Mouse (Mus musculus) testis, adult 2 months (tissue): ENCODE measurements around the gene Tnfrsf23.
"Not testable (repeated sequence)": the region's sequence is repeated elsewhere in the genome, so short reads cannot be mapped to it uniquely, and the experiment has no call there.

Source experiments
- CTCF ChIP-seq: fragments of 200-500 bp; IDR thresholded peaks from 2 replicates; pipeline ENCODE4 v1.5.1; 2012; ENCODE audit warnings: low read depth, mild to moderate bottlenecking, inconsistent platforms, low read length, moderate library complexity; ENCODE audit not compliant: control insufficient read depth, insufficient read depth, insufficient replicate concordance
- POLR2A ChIP-seq: fragments of 200-500 bp; IDR thresholded peaks from 2 replicates; pipeline ENCODE4 v1.6.1; 2012; ENCODE audit warnings: low read depth, mild to moderate bottlenecking, inconsistent platforms, low read length, moderate library complexity; ENCODE audit not compliant: control insufficient read depth

DNA sequence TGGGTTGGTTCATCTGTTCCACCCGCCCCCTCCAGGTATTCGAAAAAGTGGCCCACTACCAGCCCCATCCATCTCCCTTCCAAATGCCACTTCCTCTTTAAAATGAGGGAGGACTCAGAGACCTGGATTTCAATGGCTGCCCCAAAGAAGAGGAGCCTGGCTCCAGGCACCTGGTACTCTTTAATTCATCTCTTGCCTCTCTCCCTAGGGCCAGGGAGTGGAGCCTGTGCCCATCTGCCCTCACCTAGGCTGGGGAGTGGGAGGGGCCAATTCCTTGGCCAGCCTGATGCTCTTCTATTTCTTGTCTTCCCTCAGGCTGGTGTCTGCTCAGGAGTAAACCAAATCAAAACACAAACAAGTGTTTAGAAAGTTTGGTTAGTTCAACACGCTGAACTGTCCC lies 1.0 kb upstream of the Tnfrsf23 start:
- not testable (repeated sequence) for TF ChIP-seq CTCF, POLR2A
